Mouse (Mus musculus) heart, postnatal 10 days (tissue): ENCODE measurements around the gene Pthlh. TPM values are rescaled to one million over a fixed set of nuclear protein-coding genes. Genes with fewer than 3 reads are reported as not detected.

Experiments
- DNase-seq, 2 experiments: peaks; one replicate each; pipeline ENCODE4 v3.0.0; 2021
- intact Hi-C: fragments of 180-260 bp; cut with DNase I; formaldehyde crosslinking; loops from one replicate; pipeline ENCODE4 v1.15.1; 2025
- total RNA-seq, 2 experiments: library from RNA; stranded (reverse); gene quantifications; 2 replicates each; pipeline ENCODE4 v1.2.3; 2021

Gene Pthlh
- total RNA-seq, 2 experiments from 2014 or later = 1.2 TPM

DNA sequence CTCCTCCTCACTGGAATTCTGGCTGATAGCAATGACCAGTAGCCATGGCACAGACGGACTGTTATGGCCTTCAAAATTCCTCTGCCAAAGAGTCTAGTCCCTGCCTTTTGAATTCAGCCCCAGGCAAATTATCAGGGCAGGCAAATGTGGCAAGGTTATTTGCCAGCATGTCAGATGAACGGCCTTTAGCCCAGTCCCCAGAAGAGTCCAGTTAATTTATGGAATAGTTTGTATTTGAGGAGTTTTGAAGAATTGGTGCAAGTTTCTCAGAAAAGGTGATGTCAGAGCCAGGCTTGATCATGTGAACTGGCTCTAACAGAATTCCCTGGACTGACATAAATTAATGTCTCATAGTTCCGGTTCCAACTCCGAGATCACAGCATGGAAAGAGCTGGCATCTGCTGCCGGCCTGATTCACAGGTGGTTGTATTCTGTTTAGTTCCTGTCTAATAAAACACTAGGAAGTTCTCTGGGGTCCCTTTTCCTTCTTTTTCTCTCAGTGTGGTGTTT is 56.1 kb downstream of the Pthlh start:
- intact Hi-C loops = no loop called here

More for the DNA sequence above, 56.1 kb downstream of the Pthlh start:
- no peak for DNase-seq

Other genes starting within 250 kb of the Pthlh start
- 1 to 10 TPM; 1.1 to 1.3 TPM for gene Rep15, start 231.6 kb downstream of the Pthlh start, total RNA-seq
- 100 to 1,000 TPM; 145 to 150 TPM for gene Mrps35, start 221.4 kb downstream of the Pthlh start, total RNA-seq
- gene Mansc4, start 177.2 kb downstream of the Pthlh start, total RNA-seq = not detected
- 1 to 10 TPM; 8.5 to 9.5 TPM for gene Klhl42, start 172.8 kb downstream of the Pthlh start, total RNA-seq
- 10 to 100 TPM; 21.5 to 22.7 TPM for gene Ccdc91, start 211.6 kb upstream of the Pthlh start, total RNA-seq